Mouse (Mus musculus): ENCODE results near the gene Wnt4. TPM values are rescaled to one million over a fixed set of nuclear protein-coding genes. Genes with fewer than 3 reads are reported as not detected.
A peak's percentile ranks its signal among the peaks of the same experiment; 100 is the strongest.

The Wnt4 gene
- polyA plus RNA-seq, 1 experiment from 2014 or later: 20.4 TPM

DNA sequence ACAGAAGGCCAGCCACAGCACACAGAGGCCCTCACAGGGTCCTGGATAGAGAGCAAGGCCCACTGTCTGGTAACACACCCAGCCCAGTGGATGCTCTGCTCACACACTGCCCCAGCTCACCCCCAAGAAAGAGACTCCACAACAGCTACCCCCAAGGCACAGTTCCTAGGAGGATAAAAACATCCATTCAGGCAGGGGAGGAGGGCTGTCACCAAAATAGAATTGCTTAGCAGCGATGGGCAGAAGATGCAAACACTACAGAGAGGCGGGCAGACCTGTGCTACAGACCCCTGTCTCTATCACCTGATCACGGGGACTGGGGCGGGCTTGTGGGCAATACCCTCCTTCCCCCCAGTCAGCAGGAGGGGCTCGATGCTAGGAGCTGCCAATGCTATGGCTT lies 17.2 kb downstream of the Wnt4 start:
- no peak overlapping the region for H3K4me3 ChIP-seq (replicated peaks)
- WGBS: 77% methylated on average over 5 of the region's 5 CpGs
- no peaks in the 10 kb centered on the region for H3K27me3 ChIP-seq (replicated peaks)
- H3K27ac ChIP-seq: no peak overlapping the region
- no peaks in the 10 kb centered on the region for H3K9me3 ChIP-seq
- 0 out of 2 replicates have a peak, but pooled peaks cover 6% of the 10 kb centered on the region for H3K4me1 ChIP-seq
- H3K4me2 ChIP-seq: no peak overlapping the region
- H3K36me3 ChIP-seq: no peaks in the 10 kb centered on the region
- H3K9ac ChIP-seq: no peak overlapping the region
- ATAC-seq (ENCODE audit: insufficient read depth, low FRiP score, low read depth): no peak

DNA sequence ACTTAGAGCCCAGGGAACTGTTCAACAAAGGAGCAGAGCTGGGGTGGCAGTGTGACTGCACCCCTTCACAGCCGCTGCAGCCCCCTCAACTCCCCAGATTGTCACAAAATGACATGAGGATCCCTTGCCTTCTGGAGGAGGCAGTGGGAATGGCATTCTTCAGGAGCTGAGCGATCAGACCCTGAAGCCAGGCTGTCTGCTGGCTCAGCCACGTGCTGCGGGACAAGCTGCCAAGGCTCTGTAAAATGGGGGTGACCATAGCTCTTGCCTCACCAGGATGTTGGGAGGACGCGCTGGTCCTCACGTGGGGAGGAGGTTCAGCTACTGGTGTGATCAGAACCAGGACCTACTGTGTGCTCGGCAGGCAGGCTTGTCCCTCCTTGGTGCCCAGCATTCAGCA lies 17.7 kb downstream of the Wnt4 start:
- ATAC-seq (ENCODE audit: insufficient read depth, low FRiP score, low read depth): no peak

DNA sequence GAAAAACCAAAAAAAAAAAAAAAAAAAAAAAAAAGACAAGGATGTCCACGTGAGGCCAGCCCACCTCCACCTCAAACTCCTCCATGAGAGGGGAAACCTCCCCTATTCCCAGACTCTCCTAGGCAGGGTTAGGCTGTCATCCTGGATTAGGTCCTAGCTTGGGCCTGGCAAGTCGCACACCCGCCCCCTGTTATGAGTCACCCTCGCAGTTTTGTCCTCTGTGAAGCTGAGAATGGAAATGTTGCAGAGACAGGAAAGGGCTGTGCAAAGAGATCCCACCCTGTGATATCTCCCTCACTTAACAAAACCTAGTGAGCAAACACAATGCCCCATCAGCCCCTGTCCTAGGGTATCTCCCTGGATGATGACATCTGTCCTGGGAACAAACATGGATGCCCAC lies 20.3 kb downstream of the Wnt4 start:
- Histone ChIP-seq H3K9ac (no peak overlapping the region), H3K36me3 (no peaks in the 10 kb centered on the region), H3K4me1 (0 out of 2 replicates have a peak, but pooled peaks cover 13% of the 10 kb centered on the region), H3K4me2 (no peak overlapping the region), H3K27me3 (replicated peaks) (no peaks in the 10 kb centered on the region), H3K27ac (no peak overlapping the region), H3K4me3 (replicated peaks) (no peak overlapping the region), H3K9me3 (no peaks in the 10 kb centered on the region)
- no peak for ATAC-seq (ENCODE audit: insufficient read depth, low FRiP score, low read depth)
- WGBS: 77% methylated on average over 4 of the region's 4 CpGs

More for the DNA sequence above, 17.7 kb downstream of the Wnt4 start:
- Histone ChIP-seq H3K4me3 (replicated peaks) (no peak overlapping the region), H3K27me3 (replicated peaks) (no peaks in the 10 kb centered on the region), H3K27ac (no peak overlapping the region), H3K4me2 (no peak overlapping the region), H3K4me1 (0 out of 2 replicates have a peak, but pooled peaks cover 6% of the 10 kb centered on the region), H3K36me3 (no peaks in the 10 kb centered on the region), H3K9ac (no peak overlapping the region), H3K9me3 (no peaks in the 10 kb centered on the region)
- WGBS: 81% methylated on average over 8 of the region's 8 CpGs

DNA sequence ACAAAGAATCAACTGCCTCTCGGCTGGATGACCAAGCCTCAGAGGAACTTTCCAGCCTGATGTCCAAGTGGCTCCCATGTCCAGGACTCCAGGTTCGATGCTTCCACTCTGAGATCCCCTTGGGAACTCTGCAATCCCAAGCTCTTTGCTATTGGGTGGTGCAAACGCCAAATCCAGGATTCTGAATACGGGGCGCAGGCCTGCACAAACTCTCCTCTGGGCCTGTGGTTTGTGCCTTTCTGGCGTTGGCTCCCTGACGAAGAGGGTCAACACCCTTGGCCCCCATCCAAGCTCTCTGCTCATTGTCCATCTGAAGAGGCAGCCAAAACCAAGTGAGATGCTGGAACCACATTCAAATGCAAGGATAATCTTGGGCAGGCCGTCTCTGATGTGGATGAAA lies 21.1 kb downstream of the Wnt4 start:
- no peak overlapping the region for H3K9ac ChIP-seq
- no peak for ATAC-seq (ENCODE audit: insufficient read depth, low FRiP score, low read depth)
- H3K27me3 ChIP-seq (replicated peaks): no peaks in the 10 kb centered on the region
- H3K4me1 ChIP-seq: 0 out of 2 replicates have a peak, but pooled peaks cover 14% of the 10 kb centered on the region
- no peak overlapping the region for H3K4me3 ChIP-seq (replicated peaks)
- no peak overlapping the region for H3K4me2 ChIP-seq
- no peaks in the 10 kb centered on the region for H3K9me3 ChIP-seq
- WGBS: 68% methylated on average over 8 of the region's 8 CpGs
- H3K36me3 ChIP-seq: no peaks in the 10 kb centered on the region
- no peak overlapping the region for H3K27ac ChIP-seq

DNA sequence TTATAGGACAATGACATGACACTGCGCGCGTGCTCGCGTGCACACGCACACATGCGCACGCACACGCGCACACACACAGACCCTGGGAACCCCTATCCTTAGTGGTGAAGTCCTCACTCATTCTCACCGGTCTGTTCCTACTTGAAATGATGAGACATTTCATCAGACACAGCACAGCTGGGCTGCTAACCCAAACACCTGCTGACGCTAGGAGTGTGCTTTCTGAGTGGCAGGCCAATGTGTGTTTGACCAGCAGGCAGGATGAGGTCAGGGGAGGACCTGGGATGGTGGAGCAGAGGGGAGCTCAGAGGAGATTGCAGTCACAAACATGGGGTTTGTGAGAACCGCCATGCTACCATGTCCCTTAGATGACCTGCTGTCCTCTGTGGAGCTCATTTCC lies 22.9 kb downstream of the Wnt4 start:
- H3K9ac ChIP-seq: no peak overlapping the region
- H3K4me1 ChIP-seq: 0 out of 2 replicates have a peak, but pooled peaks cover 14% of the 10 kb centered on the region
- no peaks in the 10 kb centered on the region for H3K9me3 ChIP-seq
- no peaks in the 10 kb centered on the region for H3K36me3 ChIP-seq
- no peak overlapping the region for H3K4me3 ChIP-seq (replicated peaks)
- no peak overlapping the region for H3K4me2 ChIP-seq
- 86% methylated on average over 13 of the region's 13 CpGs for WGBS
- no peaks in the 10 kb centered on the region for H3K27me3 ChIP-seq (replicated peaks)
- ATAC-seq (ENCODE audit: insufficient read depth, low FRiP score, low read depth): no peak
- no peak overlapping the region for H3K27ac ChIP-seq

DNA sequence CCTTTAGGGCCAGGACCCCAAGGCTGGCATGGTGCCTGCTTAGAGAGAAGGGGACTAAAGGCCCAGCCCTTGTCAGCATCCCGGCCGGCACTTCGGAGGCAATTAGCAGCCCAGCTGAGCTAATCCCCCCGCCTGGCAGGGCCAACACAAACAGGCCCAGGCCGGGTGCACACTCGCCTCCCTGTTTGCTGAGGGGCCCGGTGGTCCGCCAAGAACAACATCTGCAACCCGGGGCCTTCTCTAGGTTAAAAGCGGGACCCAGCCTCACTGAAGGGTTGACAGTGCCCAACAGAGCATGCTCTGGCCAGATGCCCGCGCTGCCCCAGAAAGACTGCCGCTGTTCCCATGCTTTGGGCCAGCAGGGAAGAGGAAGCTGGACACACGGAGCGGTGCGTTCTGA lies 24.3 kb downstream of the Wnt4 start:
- no peak overlapping the region for H3K4me3 ChIP-seq (replicated peaks)
- H3K9ac ChIP-seq: no peak overlapping the region
- H3K27ac ChIP-seq: no peak overlapping the region
- no peak overlapping the region for H3K4me2 ChIP-seq
- peaks cover 26% of the 10 kb centered on the region; the same call in 1 of the 2 replicates for H3K4me1 ChIP-seq
- no peak for ATAC-seq (ENCODE audit: insufficient read depth, low FRiP score, low read depth)
- no peaks in the 10 kb centered on the region for H3K36me3 ChIP-seq
- WGBS: 63% methylated on average over 16 of the region's 16 CpGs
- no peaks in the 10 kb centered on the region for H3K27me3 ChIP-seq (replicated peaks)
- H3K9me3 ChIP-seq: no peaks in the 10 kb centered on the region

DNA sequence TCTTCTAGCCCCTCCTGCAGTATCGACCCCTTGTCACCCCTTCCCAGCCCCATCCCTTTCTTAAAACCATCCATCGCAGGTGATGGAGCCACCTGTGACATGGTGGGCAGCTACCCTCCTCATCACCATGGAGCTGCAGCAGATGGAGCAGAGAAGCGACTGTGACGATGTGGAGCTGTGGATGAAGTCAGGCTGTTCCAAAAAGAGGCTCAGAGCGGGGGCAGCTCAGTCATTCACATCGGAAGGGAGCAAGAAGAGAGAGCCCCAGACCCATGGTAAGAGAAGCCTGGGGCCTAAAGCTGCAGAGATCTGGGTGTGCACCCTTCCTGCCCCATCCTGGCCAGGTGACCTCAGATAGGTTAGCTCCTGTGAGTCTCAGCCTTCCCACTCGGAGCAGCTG lies 26.8 kb downstream of the Wnt4 start:
- Histone ChIP-seq H3K4me3 (replicated peaks) (no peak overlapping the region), H3K27ac (no peak overlapping the region), H3K36me3 (no peaks in the 10 kb centered on the region), H3K4me2 (no peak overlapping the region), H3K4me1 (peaks cover 31% of the 10 kb centered on the region), H3K9ac (no peak overlapping the region), H3K9me3 (no peaks in the 10 kb centered on the region), H3K27me3 (replicated peaks) (no peaks in the 10 kb centered on the region)
- 79% methylated on average over 7 of the region's 7 CpGs for WGBS
- ATAC-seq (ENCODE audit: insufficient read depth, low FRiP score, low read depth): no peak

DNA sequence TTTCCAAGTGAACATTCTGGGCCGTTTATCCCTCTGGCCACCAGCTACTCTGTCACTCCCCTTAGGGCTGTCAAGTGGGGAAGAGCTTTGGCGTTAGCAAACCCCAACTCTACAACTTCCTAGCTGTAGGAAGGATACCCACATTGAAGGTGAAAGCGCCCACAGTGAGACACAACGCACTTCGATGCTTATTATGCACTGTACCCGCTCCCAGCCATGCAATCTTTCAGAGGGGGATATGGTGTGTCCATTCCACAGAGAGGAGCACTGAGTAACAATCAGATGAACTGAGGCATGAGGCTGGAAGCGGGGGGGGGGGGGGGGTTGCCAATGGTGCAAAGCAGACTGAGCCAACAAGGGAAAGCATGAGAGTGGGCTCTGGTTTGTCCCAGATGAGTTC lies 27.8 kb downstream of the Wnt4 start:
- H3K4me1 ChIP-seq: peaks cover 29% of the 10 kb centered on the region
- H3K27me3 ChIP-seq (replicated peaks): no peaks in the 10 kb centered on the region
- H3K27ac ChIP-seq: no peak overlapping the region

DNA sequence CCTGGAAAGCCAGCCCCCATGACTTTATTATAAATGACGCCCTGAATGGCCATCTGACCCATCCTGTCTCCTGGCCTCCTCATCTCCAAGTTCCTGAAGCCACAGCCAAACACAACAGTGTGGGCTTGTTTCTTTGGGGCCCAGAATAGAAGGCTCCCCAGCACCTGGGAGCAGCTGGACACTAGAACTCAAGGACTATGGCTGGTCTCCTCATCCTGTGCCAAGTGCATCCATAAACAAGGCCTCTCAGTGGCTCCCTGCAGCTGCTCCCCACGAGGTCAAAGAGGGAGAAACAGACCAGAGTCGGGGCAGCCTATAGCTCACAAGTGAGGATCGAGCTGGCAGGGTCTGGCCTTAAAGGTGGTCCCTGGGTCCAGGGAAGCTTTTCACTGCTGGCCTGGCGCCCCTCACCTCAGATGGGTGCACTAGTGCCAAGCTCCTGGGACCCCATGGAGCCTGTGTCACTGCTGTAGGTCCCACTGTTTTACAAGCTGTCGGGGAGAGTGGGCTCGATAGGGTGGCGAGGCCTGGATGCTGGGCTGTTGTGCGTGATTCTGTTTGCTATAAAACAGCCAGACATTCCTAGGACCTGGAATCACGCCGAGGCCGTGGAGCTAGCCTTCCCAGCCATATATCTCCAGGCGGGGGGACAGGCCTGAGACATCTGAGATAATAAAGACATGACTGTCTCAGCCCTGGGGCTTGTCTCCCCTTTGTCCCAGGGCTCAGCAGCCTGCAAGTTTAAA lies 28.7 kb downstream of the Wnt4 start:
- H3K4me3 ChIP-seq (replicated peaks): no peak overlapping the region
- no peak overlapping the region for H3K4me2 ChIP-seq
- H3K9me3 ChIP-seq: no peaks in the 10 kb centered on the region
- no peaks in the 10 kb centered on the region for H3K36me3 ChIP-seq
- H3K4me1 ChIP-seq: peaks cover 30% of the 10 kb centered on the region
- H3K9ac ChIP-seq: no peak overlapping the region
- H3K27ac ChIP-seq: peak overlapping the region; percentile 55
- no peaks in the 10 kb centered on the region for H3K27me3 ChIP-seq (replicated peaks)
- ATAC-seq (ENCODE audit: insufficient read depth, low FRiP score, low read depth): peak; percentile 17; the same call in 1 of the 2 replicates
- WGBS: 48% methylated on average over 13 of the region's 13 CpGs

More for the DNA sequence above, 27.8 kb downstream of the Wnt4 start:
- H3K36me3 ChIP-seq: no peaks in the 10 kb centered on the region
- no peak overlapping the region for H3K4me2 ChIP-seq
- no peaks in the 10 kb centered on the region for H3K9me3 ChIP-seq
- no peak overlapping the region for H3K4me3 ChIP-seq (replicated peaks)
- 83% methylated on average over 7 of the region's 7 CpGs for WGBS
- no peak for ATAC-seq (ENCODE audit: insufficient read depth, low FRiP score, low read depth)
- no peak overlapping the region for H3K9ac ChIP-seq

DNA sequence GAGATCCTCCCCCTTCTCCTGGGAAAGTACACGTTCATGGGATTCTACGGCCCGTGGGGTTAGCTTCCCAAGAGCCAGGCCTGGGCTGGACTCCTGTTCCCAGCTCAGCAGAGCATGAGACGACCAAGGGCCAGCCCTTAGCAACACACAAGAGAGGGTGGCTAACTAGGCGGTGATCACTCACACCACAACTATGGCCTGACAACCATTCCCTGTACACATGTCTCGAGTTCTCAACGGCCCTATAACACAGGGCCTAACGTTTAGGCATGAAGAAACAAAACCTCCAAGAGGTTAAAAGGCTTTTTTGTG lies 29.2 kb downstream of the Wnt4 start:
- ATAC-seq (ENCODE audit: insufficient read depth, low FRiP score, low read depth): no peak
- Histone ChIP-seq H3K27me3 (replicated peaks) (no peaks in the 10 kb centered on the region), H3K9ac (no peak overlapping the region), H3K27ac (peak overlapping the region; percentile 55; the same call in 1 of the 2 replicates), H3K9me3 (no peaks in the 10 kb centered on the region), H3K4me2 (no peak overlapping the region), H3K4me1 (peaks cover 34% of the 10 kb centered on the region), H3K4me3 (replicated peaks) (no peak overlapping the region), H3K36me3 (no peaks in the 10 kb centered on the region)
- 54% methylated on average over 8 of the region's 8 CpGs for WGBS

DNA sequence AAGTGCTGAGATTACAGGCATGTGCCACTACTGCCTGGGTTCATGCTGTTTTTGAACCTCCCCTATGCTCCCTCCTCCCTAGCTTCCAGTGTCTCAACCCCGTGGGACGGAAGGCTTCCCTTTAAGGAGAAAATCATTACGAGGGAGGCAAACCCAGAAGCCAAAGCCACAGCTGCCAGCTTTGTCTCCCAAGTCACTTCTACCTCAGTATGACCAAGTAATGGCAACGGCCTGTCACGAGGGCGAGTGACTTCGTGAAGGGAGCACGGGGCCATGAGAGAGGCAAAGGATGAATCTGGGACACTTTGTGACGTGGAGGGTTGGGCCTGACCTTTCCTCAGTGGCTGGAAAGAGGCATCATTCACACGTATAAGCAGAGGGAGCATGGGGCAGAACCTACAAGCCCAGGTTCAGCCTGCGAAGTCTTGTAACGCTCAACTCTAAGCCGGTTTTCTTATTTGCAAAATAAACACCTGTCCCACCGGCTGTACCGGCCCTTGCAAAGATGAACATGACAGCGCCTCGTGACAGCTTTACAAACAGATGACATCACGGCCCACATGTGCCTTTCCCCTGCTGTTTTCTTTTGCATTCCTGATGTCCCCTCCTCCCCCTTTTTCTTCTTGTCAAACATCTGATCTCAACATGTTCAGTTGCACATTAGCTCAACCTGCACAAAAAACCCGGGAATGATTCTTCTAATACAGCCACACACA lies 29.9 kb downstream of the Wnt4 start:
- Histone ChIP-seq H3K9me3 (no peaks in the 10 kb centered on the region), H3K36me3 (no peaks in the 10 kb centered on the region), H3K27ac (no peak overlapping the region), H3K4me1 (peaks cover 30% of the 10 kb centered on the region), H3K9ac (no peak overlapping the region), H3K4me2 (no peak overlapping the region), H3K4me3 (replicated peaks) (no peak overlapping the region), H3K27me3 (replicated peaks) (no peaks in the 10 kb centered on the region)
- no peak for ATAC-seq (ENCODE audit: insufficient read depth, low FRiP score, low read depth)
- 61% methylated on average over 19 of the region's 19 CpGs for WGBS

DNA sequence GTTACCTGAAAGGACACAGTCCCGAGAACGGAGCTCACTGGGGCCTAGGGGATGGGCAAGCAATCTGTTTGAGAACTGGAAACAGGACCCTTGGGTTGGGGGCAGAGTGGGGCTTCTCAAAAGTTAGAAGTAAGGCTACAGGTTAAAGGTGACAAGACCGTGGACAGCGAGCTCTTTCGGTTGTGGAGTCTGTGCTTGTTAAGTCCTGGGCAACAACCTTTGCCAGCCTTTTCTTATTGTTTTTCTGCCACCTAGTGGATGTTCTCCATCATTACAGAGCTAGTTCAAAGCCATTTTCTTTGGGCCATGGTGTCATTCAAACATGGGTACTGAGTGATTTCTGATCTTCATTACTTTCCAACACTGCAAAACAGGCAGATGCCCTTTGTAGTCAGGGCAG lies 31.1 kb downstream of the Wnt4 start:
- WGBS: 42% methylated on average over 5 of the region's 5 CpGs
- ATAC-seq (ENCODE audit: insufficient read depth, low FRiP score, low read depth): no peak
- H3K4me2 ChIP-seq: no peak overlapping the region
- H3K36me3 ChIP-seq: no peaks in the 10 kb centered on the region
- H3K9ac ChIP-seq: no peak overlapping the region
- H3K4me1 ChIP-seq: peaks cover 26% of the 10 kb centered on the region
- H3K9me3 ChIP-seq: no peaks in the 10 kb centered on the region
- no peak overlapping the region for H3K4me3 ChIP-seq (replicated peaks)
- no peaks in the 10 kb centered on the region for H3K27me3 ChIP-seq (replicated peaks)
- no peak overlapping the region for H3K27ac ChIP-seq
